Mouse (Mus musculus) liver, adult 2 months (tissue): Measurements from ENCODE around the gene Gm21915. TPM values are rescaled to one million over a fixed set of nuclear protein-coding genes. Genes with fewer than 3 reads are reported as not detected.

Experiments
- DNase-seq: peaks from one replicate; pipeline ENCODE4 v3.0.0-alpha.2; 2011; ENCODE audit warnings: low read depth, low spot score; ENCODE audit errors: extremely low read depth
- H3K27ac ChIP-seq: fragments of 200-500 bp; replicated peaks from 2 replicates; pipeline ENCODE4 v1.5.1; 2012; ENCODE audit warnings: low read depth, mild to moderate bottlenecking, control low read depth, inconsistent platforms, low read length; ENCODE audit not compliant: insufficient read depth
- H3K27me3 ChIP-seq: fragments of 200-500 bp; 2 replicates; pipeline ENCODE4 v1.6.1; 2012; ENCODE audit warnings: mild to moderate bottlenecking, moderate library complexity, low read length, inconsistent platforms; ENCODE audit not compliant: control insufficient read depth, insufficient read depth
- H3K36me3 ChIP-seq: fragments of 200-500 bp; 2 replicates; pipeline ENCODE4 v1.6.1; 2012; ENCODE audit warnings: low read length, inconsistent platforms; ENCODE audit not compliant: control insufficient read depth, insufficient read depth
- H3K4me1 ChIP-seq: fragments of 200-500 bp; 2 replicates; pipeline ENCODE4 v1.6.1; 2011; ENCODE audit warnings: low read length; ENCODE audit not compliant: control insufficient read depth, insufficient read depth
- H3K4me3 ChIP-seq: fragments of 200-500 bp; 2 replicates; pipeline ENCODE4 v1.5.1; 2011; ENCODE audit warnings: low read depth, mild to moderate bottlenecking, control low read depth, low read length, moderate library complexity; ENCODE audit not compliant: insufficient read depth
- H3K79me2 ChIP-seq: fragments of 200-500 bp; 2 replicates; pipeline ENCODE4 v1.6.1; 2012; ENCODE audit warnings: inconsistent platforms, mild to moderate bottlenecking, low read length, moderate library complexity; ENCODE audit not compliant: control insufficient read depth, insufficient read depth
- H3K9ac ChIP-seq: fragments of 200-500 bp; 2 replicates; pipeline ENCODE4 v1.6.1; 2012; ENCODE audit warnings: low read depth, mild to moderate bottlenecking, control low read depth, inconsistent platforms, low read length
- CTCF ChIP-seq: fragments of 200-500 bp; IDR thresholded peaks from 2 replicates; pipeline ENCODE4 v1.5.1; 2011; ENCODE audit warnings: low read depth, low read length, control low read depth
- POLR2A ChIP-seq: fragments of 200-500 bp; IDR thresholded peaks from 2 replicates; pipeline ENCODE4 v1.6.1; 2011; ENCODE audit warnings: low read length, control low read depth; ENCODE audit not compliant: insufficient read depth; ENCODE audit errors: extremely low read depth
- WGBS: fragments of 180-500 bp; shearing (Covaris S2); methylation state at CpG from one replicate; pipeline ENCODE4 v1.1.7; 2018; 5-methylcytosine and 5-hydroxymethylcytosine counted together
- polyA plus RNA-seq: library from polyadenylated mRNA; depleted of rRNA; stranded (reverse); fragments of >200 nt; gene quantifications from 2 replicates; pipeline ENCODE4 v1.2.3, GENCODE M21; 2012
- total RNA-seq: library from RNA; depleted of rRNA; stranded (reverse); fragments of >200 nt; gene quantifications from 2 replicates; pipeline ENCODE4 v1.2.3, GENCODE M21; 2014

Gene Gm21915
- total and polyA plus RNA-seq, 2 experiments = not detected

GRCm38 (mm10) chr9:40649983-40650382 is 20.4 kb upstream of the Gm21915 start:
- H3K27me3 ChIP-seq = no peaks in the 10 kb centered on the region
- DNase-seq = no peak
- no peaks in the 10 kb centered on the region for H3K79me2 ChIP-seq
- H3K9ac ChIP-seq = no peak overlapping the region
- H3K4me3 ChIP-seq = no peak overlapping the region
- WGBS = 80% methylated on average over 6 of the region's 6 CpGs
- TF ChIP-seq POLR2A (no peak), CTCF (no peak)
- H3K27ac ChIP-seq = no peak overlapping the region
- H3K36me3 ChIP-seq = no peaks in the 10 kb centered on the region
- no peaks in the 10 kb centered on the region; the same call in 1 of the 2 replicates for H3K4me1 ChIP-seq

- Histone ChIP-seq H3K27ac (no peak overlapping the region), H3K4me1 (no peaks in the 10 kb centered on the region; the same call in 1 of the 2 replicates), H3K27me3 (no peaks in the 10 kb centered on the region), H3K36me3 (no peaks in the 10 kb centered on the region), H3K4me3 (no peak overlapping the region), H3K9ac (no peak overlapping the region), H3K79me2 (no peaks in the 10 kb centered on the region)
- no peak for DNase-seq
- 72% methylated on average over 4 of the region's 4 CpGs for WGBS
- TF ChIP-seq POLR2A (no peak), CTCF (no peak)
Measured at GRCm38 (mm10) chr9:40651239-40651859, 19.1 kb upstream of the Gm21915 start.

- no peak for DNase-seq
- TF ChIP-seq CTCF (no peak), POLR2A (no peak)
Measured at GRCm38 (mm10) chr9:40652757-40653156, 17.7 kb upstream of the Gm21915 start.

GRCm38 (mm10) chr9:40666190-40666803 is 4.1 kb upstream of the Gm21915 start:
- no peak overlapping the region for H3K27ac ChIP-seq
- WGBS = 78% methylated on average over 9 of the region's 9 CpGs
- TF ChIP-seq CTCF (no peak), POLR2A (no peak)

More at GRCm38 (mm10) chr9:40652757-40653156, 17.7 kb upstream of the Gm21915 start:
- H3K79me2 ChIP-seq = no peaks in the 10 kb centered on the region
- H3K9ac ChIP-seq = no peak overlapping the region
- no peak overlapping the region for H3K27ac ChIP-seq
- no peaks in the 10 kb centered on the region; the same call in 1 of the 2 replicates for H3K4me1 ChIP-seq
- H3K4me3 ChIP-seq = no peak overlapping the region
- no peaks in the 10 kb centered on the region for H3K36me3 ChIP-seq
- no peaks in the 10 kb centered on the region for H3K27me3 ChIP-seq
- 35% methylated on average over 9 of the region's 9 CpGs for WGBS

GRCm38 (mm10) chr9:40671323-40671930 is 1.0 kb downstream of the Gm21915 start:
- TF ChIP-seq POLR2A (no peak), CTCF (no peak)
- Histone ChIP-seq H3K27me3 (no peaks in the 10 kb centered on the region), H3K79me2 (no peaks in the 10 kb centered on the region), H3K27ac (no peak overlapping the region), H3K4me3 (no peak overlapping the region), H3K4me1 (no peaks in the 10 kb centered on the region), H3K9ac (no peak overlapping the region), H3K36me3 (no peaks in the 10 kb centered on the region)
- no peak for DNase-seq
- WGBS = 58% methylated on average over 4 of the region's 4 CpGs

More at GRCm38 (mm10) chr9:40666190-40666803, 4.1 kb upstream of the Gm21915 start:
- Histone ChIP-seq H3K4me1 (no peaks in the 10 kb centered on the region), H3K27me3 (no peaks in the 10 kb centered on the region), H3K9ac (no peak overlapping the region), H3K4me3 (no peak overlapping the region), H3K79me2 (no peaks in the 10 kb centered on the region), H3K36me3 (no peaks in the 10 kb centered on the region)
- no peak for DNase-seq
